Mouse (Mus musculus): ENCODE results near the gene 1810062G17Rik. TPM values are rescaled to one million over a fixed set of nuclear protein-coding genes. Genes with fewer than 3 reads are reported as not detected.

1810062G17Rik gene
- total and polyA plus RNA-seq, 2 experiments from 2014 or later = 0.23 TPM; not detected in 1

DNA sequence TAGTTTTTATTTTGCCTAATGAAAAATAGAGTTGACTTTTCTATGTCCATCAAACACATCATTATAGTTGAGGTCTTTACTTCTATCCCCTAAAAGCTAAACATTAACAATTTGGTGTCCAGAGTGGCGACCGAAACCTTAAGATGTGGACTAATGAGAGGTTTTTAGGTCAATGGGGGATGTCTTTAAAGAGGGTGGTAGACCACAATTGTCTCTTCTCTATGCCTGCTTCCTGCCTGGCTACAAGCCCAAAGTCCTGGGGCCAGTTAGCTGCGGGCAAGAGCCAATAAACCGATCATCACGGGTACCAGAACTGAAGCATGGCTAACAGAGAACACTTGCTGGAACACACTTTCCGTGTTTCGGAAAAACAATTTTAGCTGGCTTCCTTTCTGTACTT, 15.0 kb upstream of the 1810062G17Rik start:
- H3K9ac ChIP-seq (replicated peaks; ENCODE audit: low read length, poor library complexity, severe bottlenecking) = no peak overlapping the region
- no peaks in the 10 kb centered on the region for H3K27me3 ChIP-seq (ENCODE audit: insufficient read depth, low read length)
- ATAC-seq (ENCODE audit: low FRiP score) = no peak
- H3K4me1 ChIP-seq (ENCODE audit: insufficient read depth, low read length) = no peaks in the 10 kb centered on the region
- H3K4me2 ChIP-seq (ENCODE audit: low read depth, low read length, poor library complexity, severe bottlenecking) = no peak overlapping the region
- WGBS = 91% methylated on average over 7 of the region's 7 CpGs
- no peak overlapping the region for H3K4me3 ChIP-seq (ENCODE audit: low read depth, low read length)
- H3K27ac ChIP-seq (ENCODE audit: low read depth, low read length) = no peak overlapping the region
- no peaks in the 10 kb centered on the region for H3K36me3 ChIP-seq (ENCODE audit: insufficient read depth, low read length)
- TF ChIP-seq CTCF (IDR thresholded peaks at IDR 0.05) = no peak
- no peak for DNase-seq (ENCODE audit: low spot score)
- no peaks in the 10 kb centered on the region for H3K9me3 ChIP-seq (ENCODE audit: low read length)

GRCm38 (mm10) chr3:36461819-36462218, 13.9 kb upstream of the 1810062G17Rik start:
- Histone ChIP-seq H3K27ac (ENCODE audit: low read depth, low read length) (no peak overlapping the region), H3K9me3 (ENCODE audit: low read length) (no peaks in the 10 kb centered on the region), H3K9ac (replicated peaks; ENCODE audit: low read length, poor library complexity, severe bottlenecking) (no peak overlapping the region), H3K36me3 (ENCODE audit: insufficient read depth, low read length) (no peaks in the 10 kb centered on the region), H3K27me3 (ENCODE audit: insufficient read depth, low read length) (no peaks in the 10 kb centered on the region), H3K4me2 (ENCODE audit: low read depth, low read length, poor library complexity, severe bottlenecking) (no peak overlapping the region), H3K4me1 (ENCODE audit: insufficient read depth, low read length) (no peaks in the 10 kb centered on the region), H3K4me3 (ENCODE audit: low read depth, low read length) (no peak overlapping the region)
- DNase-seq (ENCODE audit: low spot score) (no peak), ATAC-seq (ENCODE audit: low FRiP score) (no peak)
- 89% methylated on average over 5 of the region's 5 CpGs for WGBS
- TF ChIP-seq CTCF (IDR thresholded peaks at IDR 0.05) = no peak

GRCm38 (mm10) chr3:36462348-36462747, 13.4 kb upstream of the 1810062G17Rik start:
- DNase-seq (ENCODE audit: low spot score) = no peak
- no peaks in the 10 kb centered on the region for H3K4me1 ChIP-seq (ENCODE audit: insufficient read depth, low read length)
- H3K4me2 ChIP-seq (ENCODE audit: low read depth, low read length, poor library complexity, severe bottlenecking) = no peak overlapping the region
- TF ChIP-seq CTCF (IDR thresholded peaks at IDR 0.05) = no peak
- H3K27ac ChIP-seq (ENCODE audit: low read depth, low read length) = no peak overlapping the region
- no peaks in the 10 kb centered on the region for H3K9me3 ChIP-seq (ENCODE audit: low read length)
- ATAC-seq (ENCODE audit: low FRiP score) = no peak
- H3K4me3 ChIP-seq (ENCODE audit: low read depth, low read length) = no peak overlapping the region
- 48% methylated on average over 1 of the region's 1 CpGs for WGBS
- no peaks in the 10 kb centered on the region for H3K36me3 ChIP-seq (ENCODE audit: insufficient read depth, low read length)
- no peak overlapping the region for H3K9ac ChIP-seq (replicated peaks; ENCODE audit: low read length, poor library complexity, severe bottlenecking)
- H3K27me3 ChIP-seq (ENCODE audit: insufficient read depth, low read length) = no peaks in the 10 kb centered on the region; the same call in 1 of the 2 replicates

DNA sequence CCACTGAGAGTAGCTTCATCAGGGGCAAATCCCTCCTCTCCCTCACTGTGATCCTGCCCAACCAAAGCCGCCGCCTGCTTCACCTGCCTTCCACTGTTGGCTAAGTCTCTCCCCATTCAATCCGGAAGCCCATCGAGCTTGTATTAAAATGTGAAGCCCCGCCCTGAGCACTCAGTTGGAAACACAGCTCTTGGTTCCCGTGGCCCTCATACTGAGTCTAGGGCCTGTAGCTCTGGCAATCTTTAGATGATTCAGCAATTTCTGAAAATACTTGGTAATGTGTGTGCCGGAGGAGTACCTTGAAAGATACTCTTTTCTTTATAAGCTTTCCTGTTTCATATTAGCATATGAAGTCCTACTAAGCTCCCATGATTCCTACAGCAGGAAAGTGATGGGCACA, 10.2 kb upstream of the 1810062G17Rik start:
- Histone ChIP-seq H3K4me2 (ENCODE audit: low read depth, low read length, poor library complexity, severe bottlenecking) (no peak overlapping the region), H3K4me1 (ENCODE audit: insufficient read depth, low read length) (no peaks in the 10 kb centered on the region), H3K4me3 (ENCODE audit: low read depth, low read length) (no peak overlapping the region), H3K9ac (replicated peaks; ENCODE audit: low read length, poor library complexity, severe bottlenecking) (no peak overlapping the region), H3K27me3 (ENCODE audit: insufficient read depth, low read length) (no peaks in the 10 kb centered on the region; the same call in 1 of the 2 replicates), H3K36me3 (ENCODE audit: insufficient read depth, low read length) (no peaks in the 10 kb centered on the region), H3K27ac (ENCODE audit: low read depth, low read length) (no peak overlapping the region), H3K9me3 (ENCODE audit: low read length) (no peaks in the 10 kb centered on the region)
- DNase-seq (ENCODE audit: low spot score) (no peak), ATAC-seq (ENCODE audit: low FRiP score) (no peak)
- TF ChIP-seq CTCF (IDR thresholded peaks at IDR 0.05) = no peak
- 60% methylated on average over 7 of the region's 7 CpGs for WGBS

DNA sequence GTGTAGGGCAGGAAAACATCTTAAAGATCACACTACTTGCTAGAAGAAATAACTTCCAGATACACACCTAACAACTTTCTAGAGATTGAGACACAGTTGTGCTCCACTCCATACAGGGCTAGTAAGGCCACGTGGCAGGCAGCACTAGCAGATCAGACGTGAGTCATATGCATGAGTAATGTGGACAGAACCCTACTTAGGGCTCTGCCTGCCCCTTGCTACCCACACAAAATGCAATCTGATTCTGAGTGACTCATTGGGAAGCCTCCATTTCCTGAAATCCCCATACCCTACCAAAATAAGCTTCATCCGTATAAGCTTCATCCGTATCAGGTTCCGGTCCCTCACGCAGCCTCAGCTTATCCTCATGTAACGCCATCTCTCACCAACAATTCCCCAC, 8.1 kb upstream of the 1810062G17Rik start:
- H3K4me2 ChIP-seq (ENCODE audit: low read depth, low read length, poor library complexity, severe bottlenecking) = no peak overlapping the region
- DNase-seq (ENCODE audit: low spot score) (no peak), ATAC-seq (ENCODE audit: low FRiP score) (no peak)
- no peaks in the 10 kb centered on the region for H3K9me3 ChIP-seq (ENCODE audit: low read length)
- no peaks in the 10 kb centered on the region for H3K36me3 ChIP-seq (ENCODE audit: insufficient read depth, low read length)
- no peaks in the 10 kb centered on the region; the same call in 1 of the 2 replicates for H3K27me3 ChIP-seq (ENCODE audit: insufficient read depth, low read length)
- TF ChIP-seq CTCF (IDR thresholded peaks at IDR 0.05) = no peak
- no peak overlapping the region for H3K4me3 ChIP-seq (ENCODE audit: low read depth, low read length)
- 93% methylated on average over 7 of the region's 7 CpGs for WGBS
- no peak overlapping the region for H3K27ac ChIP-seq (ENCODE audit: low read depth, low read length)
- H3K9ac ChIP-seq (replicated peaks; ENCODE audit: low read length, poor library complexity, severe bottlenecking) = no peak overlapping the region
- H3K4me1 ChIP-seq (ENCODE audit: insufficient read depth, low read length) = no peaks in the 10 kb centered on the region

GRCm38 (mm10) chr3:36468871-36469270, 6.9 kb upstream of the 1810062G17Rik start:
- no peaks in the 10 kb centered on the region for H3K9me3 ChIP-seq (ENCODE audit: low read length)

More at GRCm38 (mm10) chr3:36468871-36469270, 6.9 kb upstream of the 1810062G17Rik start:
- DNase-seq (ENCODE audit: low spot score) (no peak), ATAC-seq (ENCODE audit: low FRiP score) (no peak)
- Histone ChIP-seq H3K27ac (ENCODE audit: low read depth, low read length) (no peak overlapping the region), H3K4me3 (ENCODE audit: low read depth, low read length) (no peak overlapping the region), H3K36me3 (ENCODE audit: insufficient read depth, low read length) (no peaks in the 10 kb centered on the region), H3K4me1 (ENCODE audit: insufficient read depth, low read length) (no peaks in the 10 kb centered on the region), H3K9ac (replicated peaks; ENCODE audit: low read length, poor library complexity, severe bottlenecking) (no peak overlapping the region), H3K27me3 (ENCODE audit: insufficient read depth, low read length) (no peaks in the 10 kb centered on the region; the same call in 1 of the 2 replicates), H3K4me2 (ENCODE audit: low read depth, low read length, poor library complexity, severe bottlenecking) (no peak overlapping the region)
- WGBS = 51% methylated on average over 2 of the region's 2 CpGs
- no peak for TF ChIP-seq CTCF (IDR thresholded peaks at IDR 0.05)

All from midbrain, postnatal 0 days (tissue).